8 mouse cellular contexts compared by ENCODE assay signal in genomic region chr9:40801614-40802532, GRCm38 (mm10). TPM values are rescaled to one million over a fixed set of nuclear protein-coding genes. Genes with fewer than 3 reads are reported as not detected.
DNase-seq lines count a peak whose midpoint lies in the region; ATAC-seq and TF ChIP-seq lines count a peak whose summit lies in the region.
"Not testable (repeated sequence)": the region's sequence is repeated elsewhere in the genome, so short reads cannot be mapped to it uniquely, and the experiment has no call there.

No protein-coding gene starts in this region.

- H3K4me2 ChIP-seq in forebrain, embryonic 12.5 days = peak overlapping the region; percentile 77
- H3K4me2 ChIP-seq in heart, postnatal 0 days (ENCODE audit: low read depth, low read length) = peak overlapping the region; percentile 88
- H3K4me2 ChIP-seq in kidney, embryonic 16.5 days (replicated peaks; ENCODE audit: low read depth, low read length) = peak overlapping the region; percentile 68
- H3K4me2 ChIP-seq in liver, embryonic 11.5 days = peak overlapping the region; percentile 78
- peak overlapping the region; percentile 91 for H3K4me2 ChIP-seq in midbrain, embryonic 13.5 days (replicated peaks)
- peak overlapping the region; percentile 59 for H3K4me2 ChIP-seq in stomach, postnatal 0 days (replicated peaks; ENCODE audit: low read depth)

- not testable (repeated sequence) for TF ChIP-seq EP300 in heart, postnatal 0 days (IDR thresholded peaks at IDR 0.05; ENCODE audit: low read depth); stomach, postnatal 0 days (optimal IDR thresholded peaks at IDR 0.05)

- under 1% methylated on average over 28 of the region's 28 CpGs for WGBS in forebrain, embryonic 12.5 days
- WGBS in heart, postnatal 0 days = 0% methylated on average over 28 of the region's 28 CpGs
- 1% methylated on average over 24 of the region's 28 CpGs for WGBS in kidney, embryonic 16.5 days
- under 1% methylated on average over 28 of the region's 28 CpGs for WGBS in liver, embryonic 11.5 days
- 0% methylated on average over 27 of the region's 28 CpGs for WGBS in midbrain, embryonic 13.5 days
- 2% methylated on average over 28 of the region's 28 CpGs for WGBS in stomach, postnatal 0 days

- peak overlapping the region; percentile 95 for H3K27ac ChIP-seq in forebrain, embryonic 12.5 days
- peak overlapping the region; percentile 96 for H3K27ac ChIP-seq in heart, postnatal 0 days (ENCODE audit: low read depth)
- peak overlapping the region; percentile 92 for H3K27ac ChIP-seq in kidney, embryonic 16.5 days (ENCODE audit: low read length)
- H3K27ac ChIP-seq in liver, embryonic 11.5 days (ENCODE audit: low read depth, low read length) = peak overlapping the region; percentile 99
- H3K27ac ChIP-seq in midbrain, embryonic 13.5 days = peak overlapping the region; percentile 96
- H3K27ac ChIP-seq in stomach, postnatal 0 days (replicated peaks) = peak overlapping the region; percentile 89

- H3K36me3 ChIP-seq in forebrain, embryonic 12.5 days (replicated peaks) = peaks cover 40% of the 10 kb centered on the region
- peaks cover 46% of the 10 kb centered on the region for H3K36me3 ChIP-seq in heart, postnatal 0 days (replicated peaks; ENCODE audit: control insufficient read depth, insufficient read depth, low read length)
- H3K36me3 ChIP-seq in kidney, embryonic 16.5 days (ENCODE audit: insufficient read depth, low read length) = peaks cover 47% of the 10 kb centered on the region
- peaks cover 18% of the 10 kb centered on the region for H3K36me3 ChIP-seq in liver, embryonic 11.5 days (ENCODE audit: control insufficient read depth, insufficient read depth, low read length)
- H3K36me3 ChIP-seq in midbrain, embryonic 13.5 days = peaks cover 34% of the 10 kb centered on the region
- not testable (repeated sequence) for H3K36me3 ChIP-seq in stomach, postnatal 0 days (ENCODE audit: control insufficient read depth, insufficient read depth, low read length)

- ATAC-seq in forebrain, embryonic 12.5 days (ENCODE audit: low FRiP score) = peak; percentile 13; the same call in 1 of the 2 replicates
- not testable (repeated sequence) for ATAC-seq in heart, postnatal 0 days (ENCODE audit: insufficient read depth, low read depth); liver, embryonic 11.5 days (replicated peaks; ENCODE audit: low FRiP score)
- peak; percentile 1 for ATAC-seq in kidney, embryonic 16.5 days (ENCODE audit: low FRiP score, low TSS enrichment)
- ATAC-seq in midbrain, embryonic 13.5 days = peak; percentile 13
- ATAC-seq in stomach, postnatal 0 days (ENCODE audit: low FRiP score, low TSS enrichment) = peak; percentile 1; the same call in 1 of the 2 replicates

- not testable (repeated sequence) for H3K27me3 ChIP-seq in forebrain, embryonic 12.5 days; heart, postnatal 0 days (ENCODE audit: control insufficient read depth, insufficient read depth, low read length); kidney, embryonic 16.5 days (ENCODE audit: insufficient read depth, low read length); liver, embryonic 11.5 days (replicated peaks; ENCODE audit: control insufficient read depth, insufficient read depth, low read length); midbrain, embryonic 13.5 days; stomach, postnatal 0 days (ENCODE audit: control insufficient read depth, insufficient read depth, low read length)

- H3K4me1 ChIP-seq in forebrain, embryonic 12.5 days = peaks cover 50% of the 10 kb centered on the region
- peaks cover 18% of the 10 kb centered on the region for H3K4me1 ChIP-seq in heart, postnatal 0 days (ENCODE audit: control insufficient read depth, insufficient read depth)
- H3K4me1 ChIP-seq in kidney, embryonic 16.5 days (ENCODE audit: insufficient read depth, low read length) = peaks cover 50% of the 10 kb centered on the region
- peaks cover 22% of the 10 kb centered on the region for H3K4me1 ChIP-seq in liver, embryonic 11.5 days (replicated peaks; ENCODE audit: control insufficient read depth, insufficient read depth, low read length)
- peaks cover 54% of the 10 kb centered on the region for H3K4me1 ChIP-seq in midbrain, embryonic 13.5 days (replicated peaks)
- not testable (repeated sequence) for H3K4me1 ChIP-seq in stomach, postnatal 0 days (replicated peaks; ENCODE audit: control insufficient read depth, insufficient read depth)

- H3K9ac ChIP-seq in forebrain, embryonic 12.5 days = peak overlapping the region; percentile 100
- peak overlapping the region; percentile 97 for H3K9ac ChIP-seq in heart, postnatal 0 days (replicated peaks; ENCODE audit: low read depth, low read length)
- H3K9ac ChIP-seq in kidney, embryonic 16.5 days (replicated peaks; ENCODE audit: low read length) = peak overlapping the region; percentile 99
- H3K9ac ChIP-seq in liver, embryonic 11.5 days (ENCODE audit: low read depth, low read length) = peak overlapping the region; percentile 100
- H3K9ac ChIP-seq in midbrain, embryonic 13.5 days (replicated peaks) = peak overlapping the region; percentile 99
- H3K9ac ChIP-seq in stomach, postnatal 0 days (ENCODE audit: low read length) = peak overlapping the region; percentile 84

- peak; percentile 74 for DNase-seq in R1 (ENCODE audit: low read depth, low spot score)
- peak; percentile 86 for DNase-seq in cerebellum, adult 9-10 months
- DNase-seq in heart, postnatal 0 days (ENCODE audit: low spot score) = not testable (repeated sequence)
- peak; percentile 33 for DNase-seq in liver, embryonic 11.5 days (ENCODE audit: low spot score)
- peak; percentile 48 for DNase-seq in stomach, postnatal 0 days (ENCODE audit: low spot score)

- H3K4me3 ChIP-seq in forebrain, embryonic 12.5 days (replicated peaks) = peak overlapping the region; percentile 99
- H3K4me3 ChIP-seq in heart, postnatal 0 days (ENCODE audit: low read depth, low read length) = peak overlapping the region; percentile 95
- peak overlapping the region; percentile 98 for H3K4me3 ChIP-seq in kidney, embryonic 16.5 days (ENCODE audit: low read length)
- H3K4me3 ChIP-seq in liver, embryonic 11.5 days (ENCODE audit: low read depth, low read length) = peak overlapping the region; percentile 99
- H3K4me3 ChIP-seq in midbrain, embryonic 13.5 days (replicated peaks) = peak overlapping the region; percentile 93
- H3K4me3 ChIP-seq in stomach, postnatal 0 days (ENCODE audit: low read depth, low read length) = peak overlapping the region; percentile 75

- TF ChIP-seq CTCF in heart, postnatal 0 days (IDR thresholded peaks at IDR 0.05; ENCODE audit: low read depth); stomach, postnatal 0 days (IDR thresholded peaks at IDR 0.05; ENCODE audit: low read depth): not testable (repeated sequence)

- H3K9me3 ChIP-seq in forebrain, embryonic 12.5 days; heart, postnatal 0 days (replicated peaks; ENCODE audit: control insufficient read depth, low read length); kidney, embryonic 16.5 days (ENCODE audit: low read length); liver, embryonic 11.5 days (ENCODE audit: control insufficient read depth, low read length); midbrain, embryonic 13.5 days; stomach, postnatal 0 days (ENCODE audit: control insufficient read depth, low read length): not testable (repeated sequence)

RNA-seq across cellular contexts. Expression of gene Hspa8, which starts 1.1 kb away (rescaled TPM):
- 2,759 and 2,920 TPM in 2 replicates for polyA plus RNA-seq in forebrain, embryonic 12.5 days (2016; fragmentation: Nextera tagmentation; extraction: Ambion mirVana)
- total RNA-seq in heart, postnatal 0 days (2014; rRNA removed; ENCODE audit: low replicate concordance) = 2,627 and 2,715 TPM in 2 replicates
- 1,298 and 1,386 TPM in 2 replicates for polyA plus RNA-seq in heart, postnatal 0 days (2015; fragmentation: Nextera tagmentation; extraction: Ambion mirVana)
- 2,859 and 3,187 TPM in 2 replicates for polyA plus RNA-seq in kidney, embryonic 16.5 days (2015; fragmentation: Nextera tagmentation; extraction: Ambion mirVana)
- polyA plus RNA-seq in liver, embryonic 11.5 days (2014; fragmentation: Nextera tagmentation; extraction: Ambion mirVana) = 3,603 and 3,888 TPM in 2 replicates
- polyA plus RNA-seq in midbrain, embryonic 13.5 days (2015; fragmentation: Nextera tagmentation; extraction: Ambion mirVana) = 2,863 and 3,076 TPM in 2 replicates
- 991 and 1,085 TPM in 2 replicates for polyA plus RNA-seq in stomach, postnatal 0 days (2015; fragmentation: Nextera tagmentation; extraction: Ambion mirVana)
